Mouse (Mus musculus) kidney, embryonic 15.5 days (tissue): ENCODE measurements around the gene Ccdc39. TPM values are rescaled to one million over a fixed set of nuclear protein-coding genes. Genes with fewer than 3 reads are reported as not detected.

Experiments used
- ATAC-seq: fragments of 200-750 bp; cut with Nextera tagmentation; replicated peaks from 2 replicates; pipeline ENCODE4 v1.8.0; 2017; ENCODE audit warnings: moderate TSS enrichment; ENCODE audit not compliant: low FRiP score
- H3K27ac ChIP-seq: fragments of 300-500 bp; sonication (generic); 2 replicates; pipeline ENCODE4 v1.5.1; 2015; ENCODE audit warnings: mild to moderate bottlenecking, inconsistent platforms
- H3K27me3 ChIP-seq: fragments of 300-500 bp; sonication (generic); 2 replicates; pipeline ENCODE4 v1.6.1; 2015; ENCODE audit warnings: inconsistent platforms
- H3K36me3 ChIP-seq: fragments of 300-500 bp; sonication (generic); 2 replicates; pipeline ENCODE4 v1.6.1; 2015; ENCODE audit warnings: inconsistent platforms
- H3K4me1 ChIP-seq: fragments of 300-500 bp; sonication (generic); 2 replicates; pipeline ENCODE4 v1.6.1; 2015; ENCODE audit warnings: inconsistent platforms
- H3K4me2 ChIP-seq: fragments of 300-500 bp; sonication (generic); 2 replicates; pipeline ENCODE4 v1.6.1; 2015; ENCODE audit warnings: moderate library complexity, mild to moderate bottlenecking, inconsistent platforms
- H3K4me3 ChIP-seq: fragments of 300-500 bp; sonication (generic); replicated peaks from 2 replicates; pipeline ENCODE4 v1.5.1; 2015; ENCODE audit warnings: mild to moderate bottlenecking, inconsistent platforms
- H3K9ac ChIP-seq: fragments of 300-500 bp; sonication (generic); 2 replicates; pipeline ENCODE4 v1.6.1; 2015; ENCODE audit warnings: mild to moderate bottlenecking, inconsistent platforms
- H3K9me3 ChIP-seq: fragments of 300-500 bp; sonication (generic); replicated peaks from 2 replicates; pipeline ENCODE4 v1.6.1; 2016; ENCODE audit warnings: inconsistent platforms
- WGBS: fragments of 180-500 bp; shearing (Covaris S2); methylation state at CpG from one replicate; pipeline ENCODE4 v1.1.7; 2015; ENCODE audit warnings: mixed read lengths; 5-methylcytosine and 5-hydroxymethylcytosine counted together
- polyA plus RNA-seq: library from polyadenylated mRNA; unstranded; fragments of >200 nt; fragmentation: Nextera tagmentation; extraction: Ambion mirVana; gene quantifications from 2 replicates; pipeline ENCODE4 v1.2.1, GENCODE M21; 2015

The Ccdc39 gene
- polyA plus RNA-seq, 1 experiment from 2014 or later = 4.0 TPM

DNA sequence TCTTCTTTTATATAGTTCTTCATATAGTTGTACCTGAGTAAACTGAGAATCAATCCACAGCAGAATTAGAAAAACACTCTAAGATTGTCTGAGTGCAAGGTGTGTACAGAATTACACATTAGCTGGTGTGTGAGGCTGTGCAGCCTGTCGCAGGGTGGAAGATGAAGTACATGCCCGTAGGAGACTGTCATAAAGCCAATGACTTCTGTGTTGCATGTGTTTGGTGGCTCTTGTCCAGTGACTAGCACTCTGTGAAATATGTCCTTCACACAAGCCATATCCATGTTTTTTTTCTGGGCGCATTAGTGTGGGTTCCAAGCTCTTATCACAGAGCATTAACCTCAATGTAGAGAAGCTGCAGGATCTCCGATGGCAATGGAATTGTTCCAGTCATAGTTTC, 6.7 kb upstream of the Ccdc39 start:
- no peaks in the 10 kb centered on the region for H3K4me1 ChIP-seq
- H3K36me3 ChIP-seq = no peaks in the 10 kb centered on the region
- no peak overlapping the region for H3K4me2 ChIP-seq
- no peak for ATAC-seq
- H3K9ac ChIP-seq = no peak overlapping the region
- no peak overlapping the region for H3K4me3 ChIP-seq
- no peaks in the 10 kb centered on the region for H3K27me3 ChIP-seq
- no peak overlapping the region for H3K27ac ChIP-seq
- WGBS = 83% methylated on average over 4 of the region's 4 CpGs
- no peaks in the 10 kb centered on the region for H3K9me3 ChIP-seq

DNA sequence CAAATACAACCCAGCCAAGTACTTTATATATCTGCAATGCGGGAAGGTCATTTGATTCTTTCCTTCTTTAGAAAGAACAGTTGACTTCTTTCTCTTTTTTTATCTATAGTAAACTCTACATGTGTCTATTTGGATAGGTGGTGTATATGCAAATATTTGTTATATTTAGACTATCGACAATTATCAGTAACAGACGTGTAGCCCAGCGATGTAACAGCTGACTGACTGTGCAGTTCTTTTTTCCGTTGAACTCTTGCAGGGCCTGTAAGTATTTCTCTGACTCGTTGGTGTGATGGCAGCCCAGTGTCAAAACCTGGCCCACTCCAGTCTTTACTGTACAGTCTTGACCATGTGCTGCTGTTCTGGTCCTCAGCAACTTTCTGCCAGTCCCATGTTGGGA, 2.5 kb upstream of the Ccdc39 start:
- no peaks in the 10 kb centered on the region for H3K27me3 ChIP-seq
- ATAC-seq = no peak
- H3K36me3 ChIP-seq = no peaks in the 10 kb centered on the region
- no peak overlapping the region for H3K9ac ChIP-seq
- H3K9me3 ChIP-seq = no peaks in the 10 kb centered on the region
- peaks cover 7% of the 10 kb centered on the region; the same call in 1 of the 2 replicates for H3K4me1 ChIP-seq
- no peak overlapping the region for H3K27ac ChIP-seq
- no peak overlapping the region for H3K4me3 ChIP-seq
- WGBS = 86% methylated on average over 6 of the region's 6 CpGs
- H3K4me2 ChIP-seq = no peak overlapping the region

DNA sequence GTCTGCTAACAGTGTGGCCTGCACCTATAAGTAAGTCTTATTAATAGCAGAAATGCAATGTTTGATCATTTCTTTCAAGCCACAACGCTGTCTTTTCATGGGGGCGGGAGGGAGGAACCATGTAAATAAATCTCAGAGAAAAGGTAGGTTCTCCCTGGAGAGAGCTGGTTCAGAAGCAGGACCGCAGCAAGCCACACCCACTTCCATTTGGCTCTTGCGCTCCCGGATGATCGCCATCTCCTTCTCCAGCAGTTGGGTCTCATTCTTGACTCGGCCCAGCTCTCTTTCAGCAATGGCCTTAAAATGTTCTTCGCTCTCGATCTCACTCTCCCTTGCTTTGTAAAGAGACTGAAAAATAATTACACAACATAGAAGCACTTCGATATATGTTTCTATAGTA, 5.2 kb downstream of the Ccdc39 start:
- Histone ChIP-seq H3K36me3 (no peaks in the 10 kb centered on the region), H3K4me1 (peaks cover 7% of the 10 kb centered on the region; the same call in 1 of the 2 replicates), H3K27me3 (no peaks in the 10 kb centered on the region), H3K9ac (no peak overlapping the region), H3K9me3 (no peaks in the 10 kb centered on the region), H3K4me2 (peak overlapping the region; percentile 43), H3K4me3 (peak overlapping the region; percentile 8; the same call in 1 of the 2 replicates), H3K27ac (no peak overlapping the region)
- no peak for ATAC-seq
- WGBS = 59% methylated on average over 10 of the region's 10 CpGs

DNA sequence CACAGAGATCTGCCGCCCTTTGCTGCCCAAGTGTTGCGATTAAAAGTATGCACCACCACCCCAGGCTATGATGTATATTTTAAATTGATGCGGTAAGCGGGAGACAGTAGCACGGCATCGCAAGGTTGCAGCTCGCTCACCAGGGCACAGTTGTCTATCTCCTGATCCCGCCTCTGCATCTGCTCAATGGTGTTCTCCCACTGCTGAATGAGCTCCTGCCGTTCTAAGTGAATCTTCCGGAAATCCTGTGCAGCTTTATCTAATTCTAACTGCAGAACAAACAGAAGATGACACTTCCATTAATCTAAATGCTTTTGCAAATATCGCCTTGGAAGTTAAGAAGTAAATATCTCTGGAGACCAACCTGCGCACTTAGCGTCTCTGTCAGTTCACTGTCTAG, 7.5 kb downstream of the Ccdc39 start:
- Histone ChIP-seq H3K9me3 (no peaks in the 10 kb centered on the region), H3K36me3 (no peaks in the 10 kb centered on the region), H3K27me3 (no peaks in the 10 kb centered on the region), H3K4me2 (no peak overlapping the region), H3K4me3 (no peak overlapping the region), H3K27ac (no peak overlapping the region), H3K4me1 (no peaks in the 10 kb centered on the region), H3K9ac (no peak overlapping the region)
- no peak for ATAC-seq
- WGBS = 88% methylated on average over 13 of the region's 13 CpGs

DNA sequence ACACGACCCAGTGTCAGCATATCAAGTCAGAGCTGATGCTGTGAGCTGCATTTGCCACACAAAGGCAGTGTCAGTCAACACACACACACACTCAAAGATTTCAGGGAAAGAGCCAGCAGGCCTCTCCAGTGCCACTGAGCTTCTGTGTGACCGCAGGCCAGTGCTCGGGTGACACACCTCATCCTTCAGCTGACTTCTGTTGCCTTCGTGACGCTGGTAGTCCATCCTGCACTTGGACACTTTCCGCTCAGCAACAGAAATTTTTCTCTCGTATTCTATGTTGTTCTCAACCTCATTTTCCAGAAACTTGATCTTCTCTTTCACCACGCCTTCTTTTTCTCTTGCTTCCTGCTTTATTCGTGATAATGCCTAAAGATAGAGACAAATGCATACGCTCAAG, 11.8 kb downstream of the Ccdc39 start:
- WGBS = 85% methylated on average over 10 of the region's 10 CpGs

DNA sequence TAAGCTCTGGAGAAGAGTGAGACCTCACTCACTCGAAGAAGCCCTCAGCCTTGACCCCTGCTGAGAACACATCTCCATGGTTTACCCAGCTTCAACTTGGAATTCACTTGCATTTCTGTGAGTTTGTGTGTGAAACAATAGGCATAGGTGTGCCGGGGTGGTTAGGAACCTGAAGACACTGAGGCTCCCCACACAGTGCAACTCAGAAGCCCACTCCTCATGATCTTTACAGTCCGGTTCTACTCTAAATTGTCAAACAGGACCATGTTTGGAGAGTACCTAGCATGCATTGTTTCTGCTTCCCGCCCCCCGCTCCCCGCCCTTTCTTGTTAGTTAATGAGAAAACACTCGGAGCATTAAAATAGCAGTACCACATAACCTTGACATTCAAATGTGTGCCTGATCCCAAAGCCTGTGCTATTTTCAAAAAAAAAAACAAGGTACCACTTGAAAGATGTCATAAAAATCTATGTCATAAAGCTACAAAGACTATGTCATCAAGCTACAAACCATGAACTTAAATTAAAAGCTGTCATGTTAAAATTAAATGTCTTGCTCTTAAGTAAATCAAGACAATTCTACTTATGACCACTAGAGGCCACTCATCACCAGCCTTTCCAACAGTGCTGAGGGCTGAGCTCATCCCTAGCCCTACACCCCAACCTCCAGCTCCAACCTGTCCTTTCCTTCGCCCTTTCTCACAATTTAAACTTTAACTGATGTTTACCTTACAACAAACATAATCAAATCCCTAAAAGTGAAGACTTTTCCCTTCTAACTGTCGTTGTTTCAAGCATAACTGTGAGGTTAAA, 19.8 kb downstream of the Ccdc39 start:
- 0 out of 2 replicates have a peak, but pooled peaks have one; percentile 36 for ATAC-seq
- no peaks in the 10 kb centered on the region for H3K4me1 ChIP-seq
- H3K9ac ChIP-seq = no peak overlapping the region
- no peaks in the 10 kb centered on the region for H3K36me3 ChIP-seq
- no peak overlapping the region for H3K4me3 ChIP-seq
- H3K27ac ChIP-seq = no peak overlapping the region
- H3K27me3 ChIP-seq = no peaks in the 10 kb centered on the region
- WGBS = 44% methylated on average over 9 of the region's 9 CpGs
- H3K9me3 ChIP-seq = no peaks in the 10 kb centered on the region
- no peak overlapping the region for H3K4me2 ChIP-seq

More for the DNA sequence above, 11.8 kb downstream of the Ccdc39 start:
- H3K27ac ChIP-seq = no peak overlapping the region
- H3K27me3 ChIP-seq = no peaks in the 10 kb centered on the region
- H3K4me2 ChIP-seq = no peak overlapping the region
- no peak overlapping the region for H3K9ac ChIP-seq
- no peaks in the 10 kb centered on the region for H3K9me3 ChIP-seq
- H3K36me3 ChIP-seq = no peaks in the 10 kb centered on the region
- H3K4me1 ChIP-seq = no peaks in the 10 kb centered on the region
- no peak overlapping the region for H3K4me3 ChIP-seq
- ATAC-seq = no peak

DNA sequence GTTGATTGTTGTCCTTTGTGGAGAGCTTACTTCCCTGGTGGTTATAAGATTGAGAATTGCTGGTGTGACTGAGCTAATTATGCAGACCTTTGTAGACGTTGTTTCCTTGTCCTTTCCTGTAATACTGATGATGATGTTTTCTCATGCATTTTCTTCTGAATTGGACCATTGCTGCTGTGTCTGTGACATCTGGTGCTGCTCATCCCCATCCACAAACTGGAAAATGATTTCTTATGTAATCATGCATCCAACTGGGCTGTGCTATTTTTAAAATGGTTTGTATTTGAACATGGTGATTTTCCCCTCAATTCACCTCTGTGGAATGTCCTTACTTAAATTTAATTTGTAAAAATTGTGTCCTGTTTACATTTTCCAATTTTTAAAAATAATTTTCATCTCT, 37.0 kb downstream of the Ccdc39 start:
- no peak overlapping the region for H3K9ac ChIP-seq
- H3K27me3 ChIP-seq = no peaks in the 10 kb centered on the region
- H3K27ac ChIP-seq = no peak overlapping the region
- no peaks in the 10 kb centered on the region for H3K9me3 ChIP-seq
- H3K4me2 ChIP-seq = no peak overlapping the region
- WGBS = 94% methylated on average over 1 of the region's 1 CpGs
- H3K4me3 ChIP-seq = no peak overlapping the region
- H3K4me1 ChIP-seq = no peaks in the 10 kb centered on the region
- ATAC-seq = no peak
- peaks cover 58% of the 10 kb centered on the region for H3K36me3 ChIP-seq

DNA sequence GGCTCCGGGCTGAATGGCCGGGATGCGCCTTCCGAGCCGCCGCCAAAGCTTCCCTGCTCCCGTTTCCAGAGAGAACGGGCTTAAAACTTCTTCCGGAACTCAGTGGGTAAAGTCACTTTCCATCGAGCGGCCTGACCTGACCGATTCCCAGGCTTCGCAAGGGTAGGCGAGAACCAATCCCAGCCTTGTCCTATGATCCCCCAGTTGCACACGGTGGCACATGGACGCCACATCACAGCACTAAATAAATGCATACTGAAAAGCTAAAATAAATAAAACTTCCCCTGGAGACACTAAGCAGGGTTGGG, 43.6 kb downstream of the Ccdc39 start:
- H3K4me3 ChIP-seq = peak overlapping the region; percentile 98
- H3K9ac ChIP-seq = peak overlapping the region; percentile 97
- peaks cover 19% of the 10 kb centered on the region for H3K36me3 ChIP-seq
- peak overlapping the region; percentile 69 for H3K4me2 ChIP-seq
- no peaks in the 10 kb centered on the region for H3K9me3 ChIP-seq
- under 1% methylated on average over 16 of the region's 16 CpGs for WGBS
- H3K4me1 ChIP-seq = peaks cover 10% of the 10 kb centered on the region
- H3K27me3 ChIP-seq = no peaks in the 10 kb centered on the region
- peak; percentile 12 for ATAC-seq
- peak overlapping the region; percentile 99 for H3K27ac ChIP-seq

DNA sequence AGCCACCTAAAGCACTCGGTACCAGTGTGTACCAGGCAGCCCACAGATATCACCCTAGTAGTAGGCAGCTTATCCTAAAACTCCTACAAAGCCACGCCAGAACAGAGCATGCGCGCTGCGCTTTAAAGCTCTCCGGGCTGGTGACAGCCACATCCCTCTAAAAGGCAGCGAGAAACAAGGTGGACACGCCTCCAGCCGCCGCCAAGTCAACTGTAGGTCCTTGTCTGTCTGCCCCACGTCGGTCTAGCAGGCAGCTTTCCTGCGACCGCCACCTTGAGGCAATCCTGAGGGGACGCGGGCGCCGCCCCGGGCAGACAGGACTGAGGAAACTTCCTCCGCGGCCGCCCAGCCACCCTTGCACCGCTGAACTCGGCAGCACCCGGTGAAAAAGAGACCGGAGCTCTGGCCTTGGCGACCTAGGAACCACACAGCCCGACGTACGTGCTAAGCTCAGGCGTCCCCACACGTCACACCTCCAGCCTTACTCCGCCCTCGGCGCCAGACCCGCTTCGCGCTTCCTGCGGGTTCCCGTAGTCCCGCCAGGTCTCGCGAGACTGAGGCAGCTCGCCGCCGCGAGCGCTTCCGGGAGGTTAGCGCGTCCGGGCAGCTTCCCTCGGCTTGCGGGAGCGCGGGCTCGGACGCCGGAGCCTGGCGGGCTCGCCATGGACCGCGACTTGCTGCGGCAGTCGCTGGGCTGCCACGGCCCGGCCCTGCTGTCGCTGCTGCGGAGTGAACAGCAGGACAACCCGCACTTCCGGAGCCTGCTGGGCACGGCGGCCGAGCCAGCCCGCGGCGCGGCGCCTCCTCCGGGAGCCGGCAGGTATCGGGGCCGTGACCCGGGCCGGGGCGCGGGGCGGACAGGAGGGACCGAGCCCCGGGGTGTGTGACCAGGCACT, 44.2 kb downstream of the Ccdc39 start, which contains the start of gene Ttc14:
Ttc14 (plus strand) TSS at position 216 of the 896 bp plus-strand sequence.
- Histone ChIP-seq H3K27me3 (no peaks in the 10 kb centered on the region), H3K4me1 (peaks cover 10% of the 10 kb centered on the region), H3K9ac (peak within 1 kb of the TSS; percentile 97), H3K4me2 (peak within 1 kb of the TSS; percentile 69), H3K27ac (peak within 1 kb of the TSS; percentile 99), H3K9me3 (no peaks in the 10 kb centered on the region), H3K4me3 (peak within 1 kb of the TSS; percentile 98), H3K36me3 (peaks cover 14% of the 10 kb centered on the region)
- WGBS = under 1% methylated on average over 88 of the region's 90 CpGs
- peak; percentile 100 for ATAC-seq

DNA sequence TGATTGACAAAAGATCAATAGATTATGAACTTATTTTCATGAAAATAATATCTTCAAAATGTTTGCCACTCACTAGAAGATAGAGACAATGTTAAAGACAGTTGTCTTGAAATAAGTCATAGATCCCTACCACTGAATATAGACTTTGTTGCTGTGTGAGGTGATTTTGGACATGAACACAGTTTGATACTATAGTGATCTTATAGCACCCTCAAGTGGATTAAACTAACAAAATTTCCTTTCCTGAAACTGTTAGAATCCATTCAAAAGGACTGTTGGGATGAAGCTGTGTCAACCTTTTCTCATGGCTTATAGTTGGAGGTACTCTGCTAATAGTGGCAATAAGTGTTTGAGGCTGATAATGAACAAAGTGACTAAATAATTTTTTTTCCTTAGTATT, 53.1 kb downstream of the Ccdc39 start:
- H3K27me3 ChIP-seq = no peaks in the 10 kb centered on the region
- no peaks in the 10 kb centered on the region for H3K36me3 ChIP-seq
- H3K4me3 ChIP-seq = no peak overlapping the region
- H3K27ac ChIP-seq = no peak overlapping the region
- H3K9me3 ChIP-seq = no peaks in the 10 kb centered on the region
- ATAC-seq = no peak
- no peak overlapping the region for H3K9ac ChIP-seq
- no peaks in the 10 kb centered on the region for H3K4me1 ChIP-seq
- H3K4me2 ChIP-seq = no peak overlapping the region
